18 mouse cellular contexts compared by ENCODE assay signal in genomic region chr10:69764402-69764801, GRCm38 (mm10).
A peak's percentile ranks its signal among the peaks of the same experiment; 100 is the strongest.
DNase-seq lines count a peak whose midpoint lies in the region; ATAC-seq lines count a peak whose summit lies in the region.
"Had no signal": no experiment of that assay in that cellular context is flagged by ENCODE, and none has a peak within 500 bp of the region (broad histone marks: within the 10 kb centered on the region; RNA-seq: fewer than 3 reads in every experiment).

No protein-coding gene starts in this region.

- 0 out of 2 replicates have a peak, but pooled peaks have one; percentile 39 for ATAC-seq in heart, embryonic 14.5 days (ENCODE audit: insufficient number of reproducible peaks, insufficient read depth, low FRiP score, low read depth)
- no peak for ATAC-seq in heart, embryonic 11.5 days (replicated peaks; ENCODE audit: insufficient number of reproducible peaks, low FRiP score, low TSS enrichment)
- ATAC-seq in midbrain, embryonic 13.5 days = no peak; the same call in 1 of the 2 replicates
- ATAC-seq in midbrain, embryonic 11.5 days (ENCODE audit: low FRiP score) = no peak
- ATAC-seq in hindbrain, embryonic 12.5 days (ENCODE audit: low FRiP score) = no peak
- 0 out of 2 replicates have a peak, but pooled peaks have one; percentile 13 for ATAC-seq in neural tube, embryonic 15.5 days (ENCODE audit: low FRiP score)
- ATAC-seq: liver, embryonic 12.5 days had no signal

- no peak for DNase-seq in midbrain, embryonic 11.5 days (ENCODE audit: low spot score, missing footprints)
- DNase-seq in cerebellum, adult 8-10 months = no peak
- no peak for DNase-seq in B cell, adult 2 months
- DNase-seq: cerebellum, adult 11-12 months; gastrocnemius, postnatal 14 days; heart, postnatal 36 days; kidney, adult 11 months; kidney, postnatal 14 days; thymus, postnatal 4 days had no signal

- H3K36me3 ChIP-seq in heart, embryonic 14.5 days (ENCODE audit: control insufficient read depth, insufficient read depth, low read length) = no peaks in the 10 kb centered on the region
- no peaks in the 10 kb centered on the region for H3K36me3 ChIP-seq in heart, embryonic 11.5 days (ENCODE audit: control insufficient read depth, insufficient read depth, low read length)
- H3K36me3 ChIP-seq in midbrain, embryonic 13.5 days = no peaks in the 10 kb centered on the region
- no peaks in the 10 kb centered on the region for H3K36me3 ChIP-seq in midbrain, embryonic 11.5 days (ENCODE audit: control insufficient read depth, insufficient read depth, low read length)
- H3K36me3 ChIP-seq in hindbrain, embryonic 12.5 days = no peaks in the 10 kb centered on the region
- no peaks in the 10 kb centered on the region for H3K36me3 ChIP-seq in neural tube, embryonic 15.5 days
- H3K36me3 ChIP-seq: embryonic facial prominence, embryonic 15.5 days; liver, embryonic 12.5 days had no signal

- H3K9ac ChIP-seq in heart, embryonic 14.5 days (ENCODE audit: low read length) = no peak overlapping the region
- H3K9ac ChIP-seq in heart, embryonic 11.5 days (ENCODE audit: low read depth, low read length) = no peak overlapping the region
- no peak overlapping the region for H3K9ac ChIP-seq in midbrain, embryonic 13.5 days (replicated peaks)
- H3K9ac ChIP-seq in midbrain, embryonic 11.5 days (ENCODE audit: low read length) = no peak overlapping the region
- no peak overlapping the region for H3K9ac ChIP-seq in hindbrain, embryonic 12.5 days
- no peak overlapping the region for H3K9ac ChIP-seq in neural tube, embryonic 15.5 days (replicated peaks)
- H3K9ac ChIP-seq: embryonic facial prominence, embryonic 15.5 days; liver, embryonic 12.5 days had no signal

- no peak overlapping the region for H3K4me3 ChIP-seq in heart, embryonic 14.5 days (ENCODE audit: control insufficient read depth in 1 of 2, insufficient read depth in 1 of 2, low read depth in 1 of 2, low read length in 2 of 2)
- no peak overlapping the region for H3K4me3 ChIP-seq in heart, embryonic 11.5 days (ENCODE audit: low read depth, low read length)
- H3K4me3 ChIP-seq in midbrain, embryonic 13.5 days (replicated peaks) = no peak overlapping the region
- no peak overlapping the region for H3K4me3 ChIP-seq in midbrain, embryonic 11.5 days (ENCODE audit: low read depth, low read length)
- no peak overlapping the region for H3K4me3 ChIP-seq in hindbrain, embryonic 12.5 days
- H3K4me3 ChIP-seq in neural tube, embryonic 15.5 days (replicated peaks) = no peak overlapping the region
- H3K4me3 ChIP-seq: embryonic facial prominence, embryonic 15.5 days; liver, embryonic 12.5 days had no signal

- no peak overlapping the region for H3K27ac ChIP-seq in heart, embryonic 14.5 days (replicated peaks in 1 of 2; ENCODE audit: control insufficient read depth in 1 of 2, insufficient read depth in 1 of 2, low read depth in 2 of 2, low read length in 2 of 2)
- no peak overlapping the region for H3K27ac ChIP-seq in heart, embryonic 11.5 days (ENCODE audit: low read depth, low read length)
- peak overlapping the region; percentile 59; the same call in 1 of the 2 replicates for H3K27ac ChIP-seq in midbrain, embryonic 13.5 days
- H3K27ac ChIP-seq in midbrain, embryonic 11.5 days (ENCODE audit: low read depth, low read length) = no peak overlapping the region
- peak overlapping the region; percentile 79 for H3K27ac ChIP-seq in hindbrain, embryonic 12.5 days
- peak overlapping the region; percentile 72 for H3K27ac ChIP-seq in neural tube, embryonic 15.5 days (replicated peaks)
- H3K27ac ChIP-seq: embryonic facial prominence, embryonic 15.5 days; liver, embryonic 12.5 days; macrophage; stomach, postnatal 0 days had no signal

- no peaks in the 10 kb centered on the region for H3K9me3 ChIP-seq in heart, embryonic 14.5 days (ENCODE audit: control insufficient read depth, low read length)
- H3K9me3 ChIP-seq in heart, embryonic 11.5 days (replicated peaks; ENCODE audit: control insufficient read depth, low read length) = no peaks in the 10 kb centered on the region
- no peaks in the 10 kb centered on the region for H3K9me3 ChIP-seq in midbrain, embryonic 13.5 days
- H3K9me3 ChIP-seq in midbrain, embryonic 11.5 days (ENCODE audit: control insufficient read depth, low read length) = no peaks in the 10 kb centered on the region
- no peaks in the 10 kb centered on the region for H3K9me3 ChIP-seq in hindbrain, embryonic 12.5 days (replicated peaks)
- H3K9me3 ChIP-seq in neural tube, embryonic 15.5 days (replicated peaks) = no peaks in the 10 kb centered on the region
- H3K9me3 ChIP-seq: embryonic facial prominence, embryonic 15.5 days; liver, embryonic 12.5 days had no signal

- no peak overlapping the region for H3K4me2 ChIP-seq in heart, embryonic 14.5 days (ENCODE audit: low read length)
- H3K4me2 ChIP-seq in heart, embryonic 11.5 days = no peak overlapping the region
- H3K4me2 ChIP-seq in midbrain, embryonic 13.5 days (replicated peaks) = no peak overlapping the region
- H3K4me2 ChIP-seq in midbrain, embryonic 11.5 days = no peak overlapping the region
- no peak overlapping the region for H3K4me2 ChIP-seq in hindbrain, embryonic 12.5 days (replicated peaks)
- no peak overlapping the region for H3K4me2 ChIP-seq in neural tube, embryonic 15.5 days
- H3K4me2 ChIP-seq: embryonic facial prominence, embryonic 15.5 days; liver, embryonic 12.5 days had no signal

- no peaks in the 10 kb centered on the region for H3K4me1 ChIP-seq in heart, embryonic 14.5 days (ENCODE audit: control insufficient read depth in 2 of 2, insufficient read depth in 2 of 2, low read length in 2 of 2)
- H3K4me1 ChIP-seq in heart, embryonic 11.5 days (ENCODE audit: control insufficient read depth, insufficient read depth, low read length) = no peaks in the 10 kb centered on the region
- H3K4me1 ChIP-seq in midbrain, embryonic 13.5 days (replicated peaks) = peaks cover 21% of the 10 kb centered on the region
- H3K4me1 ChIP-seq in midbrain, embryonic 11.5 days (ENCODE audit: control insufficient read depth, insufficient read depth, low read length) = no peaks in the 10 kb centered on the region
- peaks cover 27% of the 10 kb centered on the region for H3K4me1 ChIP-seq in hindbrain, embryonic 12.5 days
- H3K4me1 ChIP-seq in neural tube, embryonic 15.5 days = peaks cover 33% of the 10 kb centered on the region
- H3K4me1 ChIP-seq: embryonic facial prominence, embryonic 15.5 days; liver, embryonic 12.5 days had no signal

- H3K27me3 ChIP-seq in heart, embryonic 14.5 days (ENCODE audit: control insufficient read depth, insufficient read depth, low read length) = no peaks in the 10 kb centered on the region
- H3K27me3 ChIP-seq in heart, embryonic 11.5 days (ENCODE audit: control insufficient read depth, insufficient read depth, low read length) = no peaks in the 10 kb centered on the region
- H3K27me3 ChIP-seq in midbrain, embryonic 13.5 days = no peaks in the 10 kb centered on the region
- no peaks in the 10 kb centered on the region for H3K27me3 ChIP-seq in midbrain, embryonic 11.5 days (ENCODE audit: control insufficient read depth, insufficient read depth, low read length)
- H3K27me3 ChIP-seq in hindbrain, embryonic 12.5 days = no peaks in the 10 kb centered on the region
- no peaks in the 10 kb centered on the region for H3K27me3 ChIP-seq in neural tube, embryonic 15.5 days (replicated peaks)
- H3K27me3 ChIP-seq: embryonic facial prominence, embryonic 15.5 days; liver, embryonic 12.5 days had no signal

- 65% methylated on average over 4 of the region's 4 CpGs for WGBS in heart, embryonic 14.5 days
- 62% methylated on average over 4 of the region's 4 CpGs for WGBS in heart, embryonic 11.5 days (ENCODE audit: insufficient replicate concordance)
- 51% methylated on average over 4 of the region's 4 CpGs for WGBS in midbrain, embryonic 13.5 days
- 68% methylated on average over 4 of the region's 4 CpGs for WGBS in midbrain, embryonic 11.5 days
- 50% methylated on average over 4 of the region's 4 CpGs for WGBS in hindbrain, embryonic 12.5 days
- whole genome bisulfite sequencing in neural tube, embryonic 15.5 days = 27% methylated on average over 4 of the region's 4 CpGs

Comparison
In these comparisons a context has a peak if more than half of its experiments do, and no peak if none do; other contexts are left out.
1. ATAC-seq: peak in heart, embryonic 14.5 days (single experiment) and neural tube, embryonic 15.5 days (single experiment); none in heart, embryonic 11.5 days (single experiment), midbrain, embryonic 13.5 days (single experiment), midbrain, embryonic 11.5 days (single experiment) and hindbrain, embryonic 12.5 days (single experiment).
2. H3K27ac ChIP-seq: peak in midbrain, embryonic 13.5 days (single experiment), hindbrain, embryonic 12.5 days (single experiment) and neural tube, embryonic 15.5 days (single experiment); none in heart, embryonic 14.5 days (0 of 2), heart, embryonic 11.5 days (single experiment) and midbrain, embryonic 11.5 days (single experiment).